Mouse (Mus musculus): Measurements from ENCODE around the gene Coro2b.

DNA sequence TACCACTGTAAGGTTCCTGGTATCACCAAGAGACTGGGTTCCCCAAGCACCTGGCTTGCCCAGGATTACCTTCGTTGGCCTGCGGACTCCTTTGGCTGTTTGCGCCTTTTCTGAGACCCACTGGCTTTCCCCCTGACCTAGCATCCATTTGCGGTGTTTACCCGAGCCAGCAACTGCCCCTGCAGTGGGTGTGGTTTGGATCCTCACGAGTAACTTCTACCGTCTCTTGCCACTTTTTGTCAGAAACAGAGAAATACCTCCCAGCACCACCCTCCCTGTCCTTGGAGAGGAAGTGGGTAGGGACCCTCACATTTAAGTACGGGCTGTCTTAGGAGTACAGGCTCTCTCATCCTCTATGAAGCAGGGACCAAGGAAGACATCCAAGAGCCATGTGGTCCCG, 166.7 kb downstream of the Coro2b start:
- no peak for TF ChIP-seq CTCF (IDR thresholded peaks at IDR 0.05; ENCODE audit: borderline replicate concordance, insufficient read depth, low read length)
- TF ChIP-seq POLR2A (IDR thresholded peaks at IDR 0.05; ENCODE audit: low read depth, low read length): no peak

All from embryonic fibroblast, embryonic 13.5 days (primary cell).